Mouse (Mus musculus): ENCODE data around the gene Trappc6b. TPM values are rescaled to one million over a fixed set of nuclear protein-coding genes. Genes with fewer than 3 reads are reported as not detected.
A peak's percentile ranks its signal among the peaks of the same experiment; 100 is the strongest.

Gene Trappc6b
- 100 to 1,000 TPM; 122 to 132 TPM for total RNA-seq (2021)

DNA sequence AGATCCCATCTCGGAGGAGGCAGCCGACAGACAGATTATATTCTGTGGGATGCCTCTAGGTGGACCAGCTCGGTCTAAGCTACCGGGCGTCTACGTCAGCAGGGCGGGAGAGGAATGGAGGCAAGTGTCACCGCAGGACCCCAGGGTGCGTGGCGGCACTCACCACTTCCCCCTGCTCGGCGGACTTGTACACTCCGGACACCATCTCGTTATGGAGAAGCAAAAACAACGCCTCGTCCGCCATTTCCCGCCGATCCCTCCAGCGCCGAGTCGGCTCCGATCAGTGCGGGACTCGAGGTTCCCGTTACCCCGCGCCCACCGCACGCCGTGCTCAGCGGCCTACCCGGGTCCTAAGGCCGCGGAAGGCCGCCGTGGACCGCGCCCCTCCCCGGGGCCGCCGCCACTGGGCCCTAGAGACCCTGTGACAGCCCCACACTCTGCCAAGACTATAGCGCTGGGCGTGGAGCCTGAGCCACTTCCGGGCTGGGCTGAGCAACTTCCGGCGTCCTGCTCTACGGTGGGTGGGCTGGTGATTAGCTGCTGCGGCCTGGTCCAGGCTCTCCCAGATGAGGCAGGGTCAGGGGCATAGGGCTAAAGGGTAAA lies at the start of gene Trappc6b:
Gene Trappc6b, minus strand, starts transcription at position 480 of the 603 bp plus-strand sequence.
- intact Hi-C loops (cut with DNase I) = no loop called here
- DNase-seq (ENCODE audit: extremely low spot score in 1 of 2, low spot score in 2 of 2) = peak; percentile 76 to 92

DNA sequence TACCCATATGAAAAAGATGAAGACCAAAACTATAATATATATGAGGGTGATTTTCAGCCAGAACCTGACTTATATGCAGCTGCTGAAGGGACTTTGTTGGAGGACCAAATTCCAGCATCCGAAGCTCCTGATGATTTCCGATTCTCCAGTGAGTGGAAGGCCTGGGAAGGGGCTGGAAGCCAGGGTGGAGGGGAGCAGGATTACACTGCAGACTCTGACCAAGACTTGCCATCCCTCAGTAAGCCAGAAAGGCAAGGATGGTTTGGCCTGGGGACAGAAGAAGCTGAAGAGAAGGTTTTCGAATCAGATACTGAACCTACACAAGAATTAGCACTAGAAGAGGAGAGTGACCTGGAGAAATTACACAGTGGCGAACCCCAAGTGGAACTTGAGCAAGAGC lies 46.7 kb upstream of the Trappc6b start:
- no peak for DNase-seq (ENCODE audit: extremely low spot score in 1 of 2, low spot score in 2 of 2)
- intact Hi-C loops (cut with DNase I) = no loop called here

DNA sequence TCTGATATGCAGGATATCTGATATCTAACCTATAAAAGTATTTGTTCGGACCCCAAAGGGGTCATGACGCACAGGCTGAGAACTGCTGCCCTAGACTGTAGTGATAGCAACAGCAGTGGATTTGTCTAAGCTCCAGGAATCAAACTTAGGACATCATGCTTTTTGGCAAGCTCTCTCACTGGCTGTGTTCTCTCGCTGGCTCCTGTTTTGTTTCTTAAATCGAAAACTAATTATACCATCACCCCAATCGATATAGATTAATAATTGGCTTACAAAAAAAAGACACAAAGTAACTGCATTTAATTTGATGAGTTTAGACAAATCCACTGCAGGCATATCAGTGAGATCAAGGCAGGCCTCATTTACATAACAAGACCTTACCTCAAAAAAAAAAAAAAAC lies 45.2 kb upstream of the Trappc6b start:
- no peak for DNase-seq (ENCODE audit: extremely low spot score in 1 of 2, low spot score in 2 of 2)
- intact Hi-C loops (cut with DNase I) = no loop called here

DNA sequence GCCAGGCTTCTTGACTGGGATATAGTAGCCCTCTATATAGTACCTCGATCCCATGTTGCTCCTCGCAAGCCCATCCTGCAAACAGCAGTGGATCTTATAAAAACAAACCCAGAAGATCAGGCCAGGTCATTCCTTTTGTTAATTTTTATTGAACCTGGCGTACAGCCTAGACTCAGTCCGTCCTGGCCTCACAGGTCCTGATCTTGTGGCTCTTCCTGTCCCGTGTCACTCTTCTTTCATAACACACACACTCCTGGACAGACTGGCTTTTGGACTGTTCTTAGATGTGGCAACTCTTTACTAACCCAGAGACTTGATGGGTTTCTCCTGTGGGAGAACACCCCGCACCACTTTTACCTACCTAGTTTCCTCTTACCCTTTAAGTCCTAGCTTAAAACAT lies 44.6 kb upstream of the Trappc6b start:
- DNase-seq (ENCODE audit: extremely low spot score in 1 of 2, low spot score in 2 of 2) = no peak
- intact Hi-C loops (cut with DNase I) = no loop called here

DNA sequence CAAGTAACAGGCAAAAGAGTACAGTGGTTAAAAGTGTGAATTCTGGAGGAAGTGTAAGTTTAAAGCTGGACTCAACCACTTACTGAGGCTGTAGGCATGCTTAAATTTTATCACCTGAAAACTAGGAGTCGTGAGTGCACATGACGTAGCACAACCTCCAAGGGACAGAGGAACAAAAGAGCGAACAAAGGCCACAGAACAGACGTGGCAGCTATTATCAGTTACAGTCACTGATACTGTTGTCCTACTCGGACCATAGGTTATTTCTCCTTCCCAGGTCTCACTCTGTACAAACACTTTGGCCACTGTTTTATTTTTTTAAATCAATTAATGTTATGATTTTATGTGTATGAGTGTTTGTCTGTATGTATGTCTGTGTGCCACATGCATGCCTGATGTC lies 43.5 kb upstream of the Trappc6b start:
- intact Hi-C loops (cut with DNase I) = no loop called here
- DNase-seq (ENCODE audit: extremely low spot score in 1 of 2, low spot score in 2 of 2) = no peak

DNA sequence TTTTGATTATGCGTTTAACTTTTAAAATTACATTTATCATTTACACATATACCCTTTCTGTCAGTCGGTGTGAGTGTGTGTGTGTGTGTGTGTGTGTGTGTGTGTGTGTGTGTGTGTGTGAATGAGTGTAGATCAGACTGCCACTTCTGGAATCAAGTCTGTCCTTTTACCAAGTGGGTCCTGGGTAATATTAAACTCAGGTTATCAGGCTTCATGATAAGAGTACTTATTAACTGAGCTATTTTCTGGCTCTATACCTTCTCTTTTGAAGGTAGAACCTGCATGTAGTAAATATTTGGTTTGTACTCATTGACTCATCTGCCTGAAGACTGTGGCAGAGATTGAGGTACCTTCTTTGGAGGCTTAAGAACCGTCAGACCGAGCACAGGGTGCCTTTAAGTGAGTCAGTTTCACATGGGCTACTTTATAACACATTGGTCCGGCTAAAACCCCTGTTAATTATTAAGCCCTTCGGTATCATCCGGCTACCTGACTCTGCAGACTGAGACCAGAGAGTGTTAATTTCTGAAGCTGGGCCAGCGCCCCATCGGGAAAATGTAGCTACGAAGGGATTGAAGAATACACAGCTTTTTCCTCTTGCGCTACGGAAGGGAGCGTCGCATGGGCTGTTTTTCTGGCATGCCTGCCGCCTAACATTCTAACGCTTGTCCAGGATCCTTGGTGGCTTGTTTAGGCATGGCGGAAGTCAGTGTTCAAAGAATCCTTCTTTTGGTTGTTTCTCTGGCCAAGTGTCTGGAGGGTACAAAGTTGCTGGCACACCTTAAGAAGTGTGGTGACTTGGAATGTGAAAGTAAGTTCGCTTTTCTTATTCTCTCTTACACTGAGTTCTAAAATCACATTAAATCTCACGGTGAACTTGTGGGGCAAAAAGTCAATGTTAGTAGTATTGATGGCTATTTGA lies 34.1 kb upstream of the Trappc6b start, which contains the start of gene Mia2:
Gene Mia2, plus strand, starts transcription at position 696 of the 922 bp plus-strand sequence.
- no peak for DNase-seq (ENCODE audit: extremely low spot score in 1 of 2, low spot score in 2 of 2)
- intact Hi-C loops (cut with DNase I) = no loop called here

DNA sequence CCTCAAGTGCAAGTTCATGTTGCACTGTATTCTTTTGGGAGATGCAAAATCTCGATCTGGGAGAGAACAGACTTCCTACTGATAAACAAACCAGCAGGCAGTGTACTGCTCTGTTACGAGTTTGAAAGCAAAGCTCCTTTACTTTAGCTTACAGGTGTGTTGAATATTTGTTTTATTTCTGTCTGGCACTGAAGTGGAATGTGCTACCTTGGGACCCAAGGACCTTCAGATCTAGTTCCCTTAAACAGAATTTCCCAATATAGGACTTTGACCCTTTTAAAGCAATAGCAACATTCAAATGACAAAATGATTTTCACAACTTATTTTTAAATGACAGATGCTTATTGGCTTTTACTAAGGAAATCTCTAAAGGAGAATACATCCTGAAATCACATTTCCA lies 32.3 kb upstream of the Trappc6b start:
- DNase-seq (ENCODE audit: extremely low spot score in 1 of 2, low spot score in 2 of 2) = no peak
- intact Hi-C loops (cut with DNase I) = no loop called here

DNA sequence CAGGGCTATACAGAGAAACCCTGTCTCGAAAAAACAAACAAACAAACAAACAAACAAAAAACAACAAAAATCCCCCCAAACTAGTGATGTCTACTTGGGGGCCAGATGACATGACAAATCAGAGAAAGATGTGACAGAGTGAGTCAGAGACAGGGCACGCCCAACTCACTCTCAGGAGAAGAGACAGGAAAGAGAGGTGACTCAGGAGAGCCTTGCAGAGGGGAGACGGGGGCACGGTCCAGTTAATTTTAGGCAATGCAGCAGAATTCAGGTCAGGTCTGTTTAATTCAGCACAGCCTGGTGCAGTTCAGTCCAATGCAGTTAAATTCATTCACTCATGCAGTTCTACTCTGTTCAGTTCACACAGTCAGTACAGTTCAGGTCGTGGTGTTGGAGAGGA lies 24.9 kb upstream of the Trappc6b start:
- intact Hi-C loops (cut with DNase I) = no loop called here
- no peak for DNase-seq (ENCODE audit: extremely low spot score in 1 of 2, low spot score in 2 of 2)

DNA sequence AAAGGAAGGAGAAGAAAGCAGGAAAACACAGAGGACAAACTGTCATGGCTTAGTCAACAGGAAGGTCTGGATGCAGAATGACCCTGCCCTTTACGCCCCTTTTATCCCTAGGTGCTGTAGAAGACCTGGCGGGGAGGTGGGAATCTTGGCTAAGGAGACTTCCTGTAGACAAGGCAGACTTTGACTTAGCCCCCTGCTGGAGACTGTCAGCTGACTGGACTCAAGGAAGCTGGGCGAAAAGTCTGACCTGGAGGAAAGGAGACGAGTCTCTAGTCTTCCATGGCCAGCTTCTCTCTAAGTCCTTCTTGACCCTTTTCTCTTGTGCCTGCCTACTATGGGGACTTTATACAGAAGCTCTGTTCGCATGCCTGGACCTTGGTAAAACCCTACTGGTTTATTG lies 23.2 kb upstream of the Trappc6b start:
- no peak for DNase-seq (ENCODE audit: extremely low spot score in 1 of 2, low spot score in 2 of 2)
- intact Hi-C loops (cut with DNase I) = no loop called here

DNA sequence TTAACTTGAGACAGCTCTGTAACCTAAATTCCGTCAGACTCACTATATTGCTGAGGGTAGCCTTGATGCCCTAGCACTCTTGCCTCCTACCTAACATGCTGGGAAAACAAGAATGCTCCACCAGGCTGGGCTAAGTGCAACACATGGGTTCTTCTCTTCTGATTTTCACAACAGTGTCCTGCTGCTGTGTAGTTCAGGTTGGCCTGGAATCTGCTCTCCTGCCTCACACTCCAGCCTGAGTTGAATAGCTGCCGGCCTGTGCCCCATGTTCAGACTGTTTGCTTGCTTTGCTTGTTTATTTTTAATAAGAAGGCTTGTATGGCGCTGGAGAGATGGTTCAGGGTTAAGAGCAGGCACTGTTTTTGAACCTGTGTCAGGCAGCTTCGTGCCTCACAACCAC lies 19.2 kb upstream of the Trappc6b start:
- no peak for DNase-seq (ENCODE audit: extremely low spot score in 1 of 2, low spot score in 2 of 2)
- intact Hi-C loops (cut with DNase I) = no loop called here

DNA sequence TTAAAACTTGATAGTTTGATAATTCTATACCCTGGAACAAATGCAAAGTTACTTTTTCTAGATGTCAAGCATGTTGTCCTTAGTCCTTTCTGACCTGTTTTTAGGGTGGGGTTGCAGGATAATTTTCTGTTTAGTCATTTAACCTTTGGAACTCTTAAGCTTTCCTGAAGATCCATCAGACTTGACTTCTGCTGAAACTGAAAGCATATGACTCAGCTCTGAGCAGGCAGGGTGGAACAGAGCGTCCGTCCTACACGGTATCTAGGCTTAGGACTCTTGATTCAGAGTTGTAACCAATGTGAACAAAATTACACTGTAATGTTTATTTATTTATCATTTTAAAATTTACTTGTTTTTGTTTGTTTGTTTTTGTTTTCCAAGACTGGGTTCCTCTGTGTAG lies 16.6 kb upstream of the Trappc6b start:
- intact Hi-C loops (cut with DNase I) = no loop called here
- no peak for DNase-seq (ENCODE audit: extremely low spot score in 1 of 2, low spot score in 2 of 2)

DNA sequence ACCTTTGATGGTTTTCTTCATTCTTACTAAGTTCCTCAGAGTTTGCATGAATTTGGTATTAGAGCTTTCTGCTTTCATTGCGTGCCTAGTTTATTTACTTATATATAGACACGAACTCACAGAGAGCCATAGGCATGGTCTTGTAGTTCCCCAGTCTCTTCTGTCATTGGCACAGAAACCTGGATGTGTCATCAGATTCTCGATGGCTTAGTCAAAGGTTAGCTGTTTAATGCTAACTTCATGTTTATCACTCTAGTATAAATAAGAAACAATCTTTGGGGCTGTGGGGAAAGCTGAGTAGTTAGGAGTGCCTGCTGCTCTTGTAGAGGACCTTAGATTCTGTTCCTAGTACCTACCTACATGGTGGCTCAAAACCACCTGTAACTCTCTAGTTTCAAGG lies 15.7 kb upstream of the Trappc6b start:
- intact Hi-C loops (cut with DNase I) = no loop called here
- no peak for DNase-seq (ENCODE audit: extremely low spot score in 1 of 2, low spot score in 2 of 2)

DNA sequence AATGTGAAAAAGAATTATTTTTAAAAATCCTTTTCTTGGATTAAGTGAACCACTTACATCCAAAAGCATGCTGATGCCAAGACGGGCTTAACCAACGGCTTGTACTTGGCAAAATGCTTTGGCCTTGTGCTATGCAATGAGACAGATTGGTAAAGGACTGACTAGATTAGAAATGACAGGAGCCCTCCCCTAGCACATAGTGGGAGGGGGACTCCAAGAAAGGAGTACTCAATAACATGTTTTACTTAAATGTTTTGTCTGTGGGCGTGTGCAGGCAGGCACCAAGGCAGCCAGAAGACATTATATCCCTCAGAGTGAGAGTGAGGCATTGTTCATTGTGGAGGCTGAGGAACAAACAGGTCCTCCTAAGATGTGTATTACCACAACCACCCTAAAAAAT lies 12.8 kb upstream of the Trappc6b start:
- peak in 1 of 2 experiments; percentile 27 for DNase-seq (ENCODE audit: extremely low spot score in 1 of 2, low spot score in 2 of 2)
- intact Hi-C loops (cut with DNase I) = no loop called here

DNA sequence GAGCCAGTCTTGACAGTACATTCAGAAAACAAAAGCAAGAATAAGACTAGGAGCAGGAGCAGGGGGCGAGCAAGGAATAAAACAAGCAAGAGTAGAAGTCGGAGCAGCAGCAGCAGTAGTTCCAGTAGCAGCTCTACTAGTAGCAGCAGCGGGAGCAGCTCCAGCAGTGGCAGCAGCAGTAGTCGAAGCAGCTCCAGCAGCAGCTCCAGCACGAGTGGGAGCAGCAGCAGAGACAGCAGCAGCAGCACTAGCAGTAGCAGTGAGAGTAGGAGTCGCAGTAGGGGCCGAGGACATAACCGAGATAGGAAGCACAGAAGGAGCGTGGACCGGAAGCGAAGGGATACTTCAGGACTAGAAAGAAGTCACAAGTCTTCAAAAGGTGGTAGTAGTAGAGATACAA lies 11.0 kb upstream of the Trappc6b start:
- no peak for DNase-seq (ENCODE audit: extremely low spot score in 1 of 2, low spot score in 2 of 2)
- intact Hi-C loops (cut with DNase I) = no loop called here

DNA sequence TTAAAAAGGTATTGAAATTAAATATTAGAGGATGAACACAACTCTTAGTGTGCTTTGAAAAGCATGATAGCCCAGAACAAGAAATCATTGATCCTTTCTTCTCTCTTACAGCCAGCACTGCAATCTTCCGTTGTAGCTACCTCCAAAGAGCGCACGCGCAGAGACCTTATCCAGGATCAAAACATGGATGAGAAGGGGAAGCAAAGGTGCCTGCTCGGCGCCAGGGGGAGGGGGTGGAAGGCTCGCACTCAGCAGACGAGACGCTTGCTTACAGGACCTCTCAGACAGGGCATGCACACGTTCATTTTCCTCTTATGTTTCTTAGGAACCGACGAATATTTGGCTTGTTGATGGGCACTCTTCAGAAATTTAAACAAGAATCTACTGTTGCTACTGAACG lies 7.5 kb upstream of the Trappc6b start:
- no peak for DNase-seq (ENCODE audit: extremely low spot score in 1 of 2, low spot score in 2 of 2)
- intact Hi-C loops (cut with DNase I) = loop anchor here (5.0 kb wide), 1 partner anchor 64 kb away; no protein-coding TSS in a partner anchor

DNA sequence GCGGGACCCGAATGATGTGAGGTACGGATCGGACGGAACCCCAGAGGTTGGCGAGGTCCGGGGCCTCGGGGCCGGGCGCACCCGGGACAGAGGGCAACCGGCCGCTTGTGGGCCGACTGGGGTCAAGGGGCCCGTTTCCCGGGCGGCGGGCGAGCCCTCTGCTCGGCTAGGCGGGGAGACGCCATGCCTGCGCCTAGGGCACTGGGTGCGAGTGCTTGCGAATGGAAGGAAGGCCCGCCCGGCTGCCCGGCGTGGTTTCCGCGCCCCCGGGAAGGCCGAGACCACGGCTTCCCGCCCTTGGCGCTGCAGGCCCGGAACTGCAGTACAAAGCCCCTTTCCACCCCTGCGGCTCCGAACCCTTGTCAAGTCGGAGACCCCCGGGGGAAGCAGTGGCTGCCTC lies 5.8 kb upstream of the Trappc6b start:
- intact Hi-C loops (cut with DNase I) = loop anchor here (5.0 kb wide), 1 partner anchor 65 kb away; no protein-coding TSS in a partner anchor
- peak in 1 of 2 experiments; percentile 64 for DNase-seq (ENCODE audit: extremely low spot score in 1 of 2, low spot score in 2 of 2)

DNA sequence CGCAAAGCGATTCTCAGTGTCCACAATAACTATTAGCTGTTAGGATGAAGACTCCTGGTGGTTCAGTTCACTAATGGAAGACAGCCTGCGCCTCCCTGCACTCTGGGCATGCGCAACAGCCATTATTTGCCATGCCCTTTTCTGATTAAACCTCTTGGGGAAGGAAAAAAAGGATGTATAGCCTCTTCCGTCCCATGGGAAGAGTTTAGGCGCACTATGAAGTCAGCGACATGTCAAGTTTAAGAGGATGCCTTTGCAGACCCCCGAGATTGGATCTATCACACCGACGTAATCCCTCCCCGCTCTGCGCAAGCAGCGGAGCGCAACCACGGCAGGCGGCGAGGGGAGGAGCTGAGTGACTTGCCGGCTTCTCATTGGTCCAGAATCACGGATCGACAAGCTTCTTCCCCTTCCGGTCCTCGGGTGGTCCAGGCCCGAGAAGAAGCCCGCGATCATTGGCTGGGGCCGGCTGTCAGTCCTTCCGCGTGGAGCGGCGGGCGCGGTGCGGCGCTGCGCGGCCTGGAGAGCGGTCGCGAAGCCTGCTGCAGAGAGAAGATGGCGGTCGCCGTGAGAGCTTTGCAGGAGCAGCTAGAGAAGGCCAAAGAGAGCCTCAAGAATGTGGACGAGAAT lies 5.3 kb upstream of the Trappc6b start, which contains the start of gene Pnn:
Gene Pnn, plus strand, starts transcription at position 437 of the 630 bp plus-strand sequence.
- intact Hi-C loops (cut with DNase I) = loop anchor here (5.0 kb wide), 1 partner anchor 66 kb away; no protein-coding TSS in a partner anchor
- DNase-seq (ENCODE audit: extremely low spot score in 1 of 2, low spot score in 2 of 2) = peak; percentile 98

DNA sequence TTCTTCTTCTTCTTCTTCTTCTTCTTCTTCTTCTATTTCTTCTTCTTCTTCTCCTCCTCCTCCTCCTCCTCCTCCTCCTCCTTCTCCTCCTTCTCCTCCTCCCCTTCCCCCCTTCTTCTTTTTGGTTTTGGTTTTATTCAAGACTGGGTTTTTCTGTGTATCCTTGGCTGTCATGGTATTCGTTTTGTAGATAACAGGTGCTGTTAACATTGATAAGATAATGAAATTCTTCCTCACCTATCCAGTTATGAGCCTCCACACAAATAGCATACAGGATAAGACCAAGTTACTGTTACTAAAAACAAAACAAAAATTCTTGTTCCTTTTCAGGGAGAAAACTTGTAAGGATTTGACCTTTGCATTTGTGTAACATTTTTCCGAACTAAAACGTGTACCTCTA lies 4.5 kb upstream of the Trappc6b start:
- intact Hi-C loops (cut with DNase I) = loop anchor here (5.0 kb wide), 1 partner anchor 67 kb away; no protein-coding TSS in a partner anchor
- DNase-seq (ENCODE audit: extremely low spot score in 1 of 2, low spot score in 2 of 2) = no peak

DNA sequence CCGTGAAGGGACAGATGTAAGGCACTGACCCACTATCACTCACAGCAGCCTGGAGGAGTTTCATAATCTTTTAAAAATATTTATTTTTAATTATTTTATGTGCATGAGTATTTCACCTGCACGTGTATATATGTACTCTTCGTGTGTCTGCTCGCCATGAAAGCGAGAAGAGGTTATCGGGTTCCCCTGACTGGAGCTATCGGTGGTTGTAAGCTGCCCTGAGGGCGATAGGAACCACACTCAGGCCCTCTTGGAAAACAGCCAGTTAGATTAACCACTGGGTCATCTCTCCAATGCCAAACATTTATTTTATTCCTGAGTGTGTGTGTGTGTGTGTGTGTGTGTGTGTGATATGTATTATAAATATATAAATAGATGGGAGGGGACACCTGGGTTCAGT lies 3.6 kb upstream of the Trappc6b start:
- intact Hi-C loops (cut with DNase I) = loop anchor here (5.0 kb wide), 1 partner anchor 67 kb away; no protein-coding TSS in a partner anchor
- no peak for DNase-seq (ENCODE audit: extremely low spot score in 1 of 2, low spot score in 2 of 2)
